Mouse (Mus musculus) bone marrow, adult 2 months (tissue): ENCODE results near the gene Card14.
A peak's percentile ranks its signal among the peaks of the same experiment; 100 is the strongest.

Source experiments
- CTCF ChIP-seq: fragments of 200-500 bp; IDR thresholded peaks from 2 replicates; pipeline ENCODE4 v1.5.1; 2011; ENCODE audit warnings: low read length, control low read depth; ENCODE audit not compliant: control insufficient read depth, insufficient read depth
- POLR2A ChIP-seq: fragments of 200-500 bp; IDR thresholded peaks from 2 replicates; pipeline ENCODE4 v1.6.1; 2011; ENCODE audit warnings: low read depth, mild to moderate bottlenecking, control low read depth, low read length, borderline replicate concordance; ENCODE audit not compliant: control insufficient read depth

- TF ChIP-seq POLR2A (no peak), CTCF (peak; percentile 58)
These were observed 2.5 kb upstream of the Card14 start for GRCm38 (mm10) chr11:119304904-119305712.
